Mouse (Mus musculus): ENCODE data around the gene Eml4. TPM values are rescaled to one million over a fixed set of nuclear protein-coding genes. Genes with fewer than 3 reads are reported as not detected.

Eml4 gene
- total RNA-seq (2023), result 10 to 100 TPM; 27.1 to 30.4 TPM

DNA sequence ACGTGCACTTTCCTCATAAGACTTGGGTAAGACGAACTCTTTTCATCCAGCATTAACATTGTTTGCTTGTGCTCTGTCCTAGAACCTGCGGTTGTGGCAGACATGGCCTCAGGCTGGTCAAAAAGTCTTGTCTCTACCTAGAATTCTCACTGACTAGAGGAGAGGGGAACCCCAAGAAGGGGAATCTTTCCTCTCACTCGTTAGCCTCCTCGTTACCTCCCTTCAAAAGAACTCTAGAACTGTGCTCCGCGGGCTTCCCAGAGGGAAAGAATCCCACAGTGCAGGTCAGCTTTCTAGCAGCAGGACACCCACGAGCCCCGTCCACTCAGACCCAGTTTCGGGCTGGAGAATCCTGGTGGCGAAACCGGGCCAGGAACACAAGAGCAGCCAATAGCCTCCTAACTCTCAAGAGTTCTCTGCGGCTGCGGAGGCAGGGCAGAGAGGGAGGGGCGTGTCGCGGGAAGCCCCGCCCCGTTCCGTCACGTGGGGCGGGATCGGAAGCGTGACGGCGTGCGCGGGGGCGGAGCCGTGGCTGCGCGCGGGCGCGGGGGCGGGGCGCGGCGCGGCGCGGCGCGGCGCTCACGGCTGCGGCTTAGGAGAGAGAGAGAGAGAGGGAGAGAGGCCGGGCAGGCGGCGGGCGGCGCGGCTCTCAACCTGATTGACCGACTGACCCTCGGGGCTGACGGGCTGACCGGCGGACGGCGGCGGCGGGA lies at the start of gene Eml4:
Eml4 (plus strand) TSS at position 553 of the 713 bp plus-strand sequence.

DNA sequence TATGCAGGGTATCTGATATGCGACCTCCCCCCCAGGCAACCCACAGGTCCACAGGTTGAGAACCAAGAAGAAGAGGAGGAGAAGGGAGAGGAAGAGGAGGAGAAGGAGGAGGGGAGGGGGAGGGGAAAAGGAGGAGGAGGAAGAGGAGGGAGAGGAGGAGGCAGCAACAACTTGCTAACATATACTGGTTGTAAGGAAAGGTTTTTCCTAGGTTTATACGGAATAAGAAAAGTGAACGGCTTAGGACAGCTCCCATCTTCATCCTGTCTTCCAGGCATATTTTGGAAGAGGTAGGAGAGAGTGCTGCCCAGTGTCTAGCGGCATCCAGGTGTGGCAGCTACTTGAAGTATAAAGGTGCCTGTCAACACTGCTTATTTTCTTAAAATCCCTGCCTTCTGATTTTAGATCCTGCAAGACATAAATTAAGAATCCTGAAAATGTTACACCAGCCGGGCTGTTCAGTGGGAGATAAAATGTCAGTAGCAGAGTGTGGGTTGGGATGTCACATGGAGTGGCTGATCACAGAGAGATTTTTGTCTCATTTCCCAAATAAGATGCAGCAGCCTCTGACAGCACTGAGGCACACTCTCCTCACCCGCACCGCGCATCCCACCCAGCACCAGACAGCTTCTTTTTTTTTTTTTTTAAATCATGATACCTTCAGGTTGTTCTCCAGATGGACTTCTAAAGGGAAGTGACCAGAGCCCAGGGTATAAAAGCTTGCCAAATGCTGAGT lies 166.7 kb downstream of the Eml4 start, which contains the start of gene Cox7a2l:
Cox7a2l (minus strand) TSS at position 51 of the 736 bp plus-strand sequence.

Other genes starting within 250 kb of the Eml4 start
- gene Pkdcc, start 135.6 kb upstream of the Eml4 start, total RNA-seq (2023), result 10 to 100 TPM; 17.6 to 23.1 TPM
- 100 to 1,000 TPM; 226 to 256 TPM for gene Cox7a2l, start 166.4 kb downstream of the Eml4 start, total RNA-seq (2023)

Measured in monocyte, adult 59 days (primary cell).